Mouse (Mus musculus) neural tube, embryonic 14.5 days (tissue): ENCODE results near the gene Krt72. TPM values are rescaled to one million over a fixed set of nuclear protein-coding genes. Genes with fewer than 3 reads are reported as not detected.

Experiments used
- ATAC-seq: fragments of 200-750 bp; cut with Nextera tagmentation; 2 replicates; pipeline ENCODE4 v1.8.0; 2017; ENCODE audit warnings: low read depth, mild to moderate bottlenecking, moderate TSS enrichment, moderate library complexity
- H3K27ac ChIP-seq: fragments of 300-500 bp; sonication (generic); 2 replicates; pipeline ENCODE4 v1.5.1; 2014; ENCODE audit warnings: low read depth, mild to moderate bottlenecking, control low read depth, low read length, moderate library complexity, mixed read lengths
- H3K27me3 ChIP-seq: fragments of 300-500 bp; sonication (generic); 2 replicates; pipeline ENCODE4 v1.6.1; 2014; ENCODE audit warnings: low read length; ENCODE audit not compliant: control insufficient read depth, insufficient read depth
- H3K36me3 ChIP-seq: fragments of 300-500 bp; sonication (generic); 2 replicates; pipeline ENCODE4 v1.6.1; 2014; ENCODE audit warnings: low read length, mixed read lengths; ENCODE audit not compliant: control insufficient read depth, insufficient read depth
- H3K4me1 ChIP-seq: fragments of 300-500 bp; sonication (generic); 2 replicates; pipeline ENCODE4 v1.6.1; 2014; ENCODE audit warnings: low read length; ENCODE audit not compliant: control insufficient read depth, insufficient read depth
- H3K4me2 ChIP-seq: fragments of 300-500 bp; sonication (generic); 2 replicates; pipeline ENCODE4 v1.6.1; 2014; ENCODE audit warnings: mild to moderate bottlenecking, low read depth, low read length, control low read depth
- H3K4me3 ChIP-seq: fragments of 300-500 bp; sonication (generic); 2 replicates; pipeline ENCODE4 v1.5.1; 2014; ENCODE audit warnings: low read depth, low read length, control low read depth, mixed read lengths
- H3K9ac ChIP-seq: fragments of 300-500 bp; sonication (generic); replicated peaks from 2 replicates; pipeline ENCODE4 v1.6.1; 2014; ENCODE audit warnings: low read depth, mild to moderate bottlenecking, control low read depth, low read length, mixed read lengths
- H3K9me3 ChIP-seq: fragments of 300-500 bp; sonication (generic); 2 replicates; pipeline ENCODE4 v1.6.1; 2016; ENCODE audit warnings: low read length; ENCODE audit not compliant: control insufficient read depth
- WGBS: fragments of 180-500 bp; shearing (Covaris S2); extraction: QIAGEN DNeasy Blood & Tissue Kit; methylation state at CpG from one replicate; pipeline ENCODE4 v1.1.7; 2014; 5-methylcytosine and 5-hydroxymethylcytosine counted together
- polyA plus RNA-seq: library from polyadenylated mRNA; unstranded; fragments of >200 nt; fragmentation: Nextera tagmentation; extraction: Ambion mirVana; gene quantifications from 2 replicates; pipeline ENCODE4 v1.2.1, GENCODE M21; 2014

Krt72 gene
- polyA plus RNA-seq, 1 experiment from 2014 or later: not detected

DNA sequence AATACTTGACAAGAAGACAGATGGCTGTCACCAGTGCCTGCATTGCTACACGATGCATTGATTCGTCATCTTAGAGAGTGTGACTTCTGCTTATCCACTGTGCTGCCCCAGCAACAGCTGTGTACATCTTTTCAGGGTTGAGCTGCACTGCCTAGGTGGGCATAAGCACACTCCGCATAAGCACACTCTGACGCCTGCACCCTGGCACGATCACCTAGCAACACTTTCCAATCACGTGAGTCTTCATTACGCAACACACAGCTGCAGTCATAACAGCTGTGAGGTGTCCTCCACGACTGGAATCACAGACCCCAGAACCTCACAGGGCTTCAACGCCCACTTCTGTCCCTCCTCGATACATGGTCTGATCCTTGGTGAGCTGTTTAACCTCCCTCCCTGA lies 12.8 kb downstream of the Krt72 start:
- H3K27ac ChIP-seq: no peak overlapping the region
- H3K4me2 ChIP-seq: no peak overlapping the region
- no peak overlapping the region for H3K4me3 ChIP-seq
- no peaks in the 10 kb centered on the region for H3K27me3 ChIP-seq
- H3K4me1 ChIP-seq: no peaks in the 10 kb centered on the region
- H3K9me3 ChIP-seq: no peaks in the 10 kb centered on the region
- no peak for ATAC-seq
- WGBS: 82% methylated on average over 10 of the region's 10 CpGs
- no peak overlapping the region for H3K9ac ChIP-seq
- H3K36me3 ChIP-seq: no peaks in the 10 kb centered on the region

DNA sequence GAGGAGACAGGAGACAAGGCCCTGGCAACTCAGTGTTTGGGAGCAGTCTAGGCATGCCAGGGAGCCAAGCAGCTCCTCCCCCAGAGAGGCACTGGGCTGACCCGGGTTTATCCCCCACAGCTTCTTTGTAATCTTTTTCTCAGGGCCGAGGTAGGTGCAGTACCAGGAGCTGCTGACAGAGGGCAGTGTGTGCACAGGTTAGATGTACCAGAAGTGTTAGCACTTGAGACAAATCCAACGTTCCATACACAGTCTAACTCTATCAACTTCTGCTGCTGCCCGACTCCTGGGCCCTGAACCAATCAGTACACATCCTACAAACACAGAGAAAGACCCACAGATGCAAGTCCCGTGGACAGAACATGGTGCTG lies 13.6 kb downstream of the Krt72 start:
- no peaks in the 10 kb centered on the region for H3K27me3 ChIP-seq
- no peaks in the 10 kb centered on the region for H3K36me3 ChIP-seq
- H3K4me3 ChIP-seq: no peak overlapping the region
- peak; percentile 79; the same call in 1 of the 2 replicates for ATAC-seq
- H3K9ac ChIP-seq: no peak overlapping the region
- H3K4me2 ChIP-seq: no peak overlapping the region
- no peaks in the 10 kb centered on the region for H3K9me3 ChIP-seq
- WGBS: 12% methylated on average over 5 of the region's 5 CpGs
- no peak overlapping the region for H3K27ac ChIP-seq
- H3K4me1 ChIP-seq: no peaks in the 10 kb centered on the region

DNA sequence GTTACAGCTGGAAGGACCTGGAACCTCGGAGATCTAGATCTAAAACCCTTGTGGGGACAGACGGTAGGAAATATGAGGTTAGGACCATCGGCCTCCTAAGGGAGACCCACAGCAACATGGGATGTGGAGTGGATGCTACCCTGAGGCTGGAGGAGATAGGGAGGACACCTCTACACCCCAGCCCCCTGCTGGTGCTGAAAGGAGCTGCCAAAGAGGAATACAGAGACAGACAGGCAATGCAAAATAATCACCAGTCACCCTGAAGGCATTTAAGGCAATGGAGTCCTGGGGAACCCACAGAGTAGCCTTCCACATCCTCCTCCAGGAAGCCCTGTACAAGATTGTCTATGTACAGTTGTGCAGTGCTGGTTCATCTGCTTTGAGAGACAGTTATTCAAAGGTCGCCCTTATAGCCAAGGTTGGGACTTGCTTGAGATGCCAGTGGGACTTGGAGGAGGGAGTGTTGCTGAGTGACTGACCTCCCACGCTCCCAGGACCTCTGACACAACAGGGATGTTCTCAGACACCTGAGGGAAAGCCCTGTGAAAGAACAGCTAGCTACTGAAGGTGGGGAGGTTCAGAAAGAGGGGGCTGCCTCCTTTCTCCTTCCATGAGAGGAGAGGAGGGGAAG lies 14.1 kb downstream of the Krt72 start:
- no peak overlapping the region for H3K4me3 ChIP-seq
- no peak for ATAC-seq
- H3K4me1 ChIP-seq: no peaks in the 10 kb centered on the region
- H3K9me3 ChIP-seq: no peaks in the 10 kb centered on the region
- H3K27me3 ChIP-seq: no peaks in the 10 kb centered on the region
- 74% methylated on average over 5 of the region's 5 CpGs for WGBS
- no peaks in the 10 kb centered on the region for H3K36me3 ChIP-seq
- no peak overlapping the region for H3K9ac ChIP-seq
- H3K27ac ChIP-seq: no peak overlapping the region
- no peak overlapping the region for H3K4me2 ChIP-seq

DNA sequence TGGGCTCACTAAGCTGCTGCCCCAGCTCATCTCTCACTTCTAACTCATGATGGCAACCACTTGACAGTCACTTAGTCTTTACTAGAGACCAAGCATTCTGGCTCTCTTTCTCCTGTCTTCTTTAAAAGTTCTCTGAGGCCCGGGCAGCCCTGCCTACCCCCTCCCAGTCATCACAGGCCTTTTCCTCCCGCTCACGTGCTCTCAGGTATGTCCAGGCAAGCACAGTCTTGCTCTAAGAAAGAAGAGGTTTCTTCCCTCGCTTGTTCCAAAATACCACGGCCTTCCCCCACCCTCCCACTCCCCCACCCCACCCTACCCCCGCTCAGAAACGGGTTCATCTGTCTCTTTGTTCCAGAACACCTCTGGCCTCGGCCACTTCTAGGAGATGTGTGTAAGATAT lies 16.0 kb downstream of the Krt72 start:
- H3K27me3 ChIP-seq: no peaks in the 10 kb centered on the region
- H3K4me1 ChIP-seq: no peaks in the 10 kb centered on the region
- no peak for ATAC-seq
- H3K27ac ChIP-seq: no peak overlapping the region
- H3K4me3 ChIP-seq: no peak overlapping the region
- no peak overlapping the region for H3K9ac ChIP-seq
- no peak overlapping the region for H3K4me2 ChIP-seq
- no peaks in the 10 kb centered on the region for H3K9me3 ChIP-seq
- H3K36me3 ChIP-seq: no peaks in the 10 kb centered on the region
- WGBS: 66% methylated on average over 8 of the region's 8 CpGs

DNA sequence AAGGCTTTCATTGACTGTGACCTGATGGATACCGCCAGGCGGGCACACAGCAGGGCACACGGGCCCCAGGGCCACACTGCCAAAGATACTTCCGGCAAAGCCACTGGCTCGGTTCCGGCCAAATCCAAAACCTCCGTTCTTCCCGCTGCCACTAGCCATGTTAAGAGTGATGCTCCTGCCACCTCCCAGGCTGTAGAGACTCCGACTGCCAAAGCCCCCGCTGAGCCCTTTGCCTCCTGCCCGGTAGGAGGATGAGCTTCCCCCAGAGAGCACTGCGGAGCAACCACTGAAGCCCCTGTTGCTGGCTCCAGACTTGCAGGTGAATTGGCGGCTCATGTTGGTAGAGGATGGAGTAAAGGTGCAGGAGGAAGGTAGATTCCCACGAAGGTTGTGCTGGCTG lies 43.5 kb downstream of the Krt72 start, which contains the start of gene Krt71:
Krt71 (minus strand) TSS at position 399 of the 400 bp plus-strand sequence.
- no peaks in the 10 kb centered on the region for H3K4me1 ChIP-seq
- ATAC-seq: no peak
- H3K36me3 ChIP-seq: no peaks in the 10 kb centered on the region
- 53% methylated on average over 14 of the region's 14 CpGs for WGBS
- H3K9me3 ChIP-seq: no peaks in the 10 kb centered on the region
- H3K4me3 ChIP-seq: no peak within 1 kb of the TSS
- H3K27ac ChIP-seq: no peak within 1 kb of the TSS
- H3K27me3 ChIP-seq: no peaks in the 10 kb centered on the region
- H3K4me2 ChIP-seq: no peak within 1 kb of the TSS
- H3K9ac ChIP-seq: no peak within 1 kb of the TSS

DNA sequence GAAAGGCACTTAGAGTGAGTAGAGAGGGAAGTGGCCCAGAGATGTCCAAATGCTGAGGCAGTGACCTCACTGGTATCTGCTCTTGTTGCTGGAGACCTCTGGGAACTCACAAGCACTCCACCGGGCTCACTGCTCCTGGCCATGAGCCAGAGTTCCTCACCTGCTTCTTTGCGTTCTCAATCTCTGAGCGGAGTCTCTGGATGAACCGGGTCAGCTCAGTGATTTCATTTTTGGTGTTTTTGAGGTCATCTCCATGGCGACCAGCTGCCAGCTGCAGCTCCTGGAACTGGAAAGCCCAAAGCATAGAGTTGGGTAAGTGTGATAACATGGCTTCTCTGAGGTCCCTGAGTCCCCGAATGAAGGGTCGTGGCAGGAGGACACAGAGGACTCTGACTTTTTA lies 48.5 kb downstream of the Krt72 start:
- WGBS: 76% methylated on average over 7 of the region's 7 CpGs
- no peak for ATAC-seq
- H3K36me3 ChIP-seq: no peaks in the 10 kb centered on the region
- no peak overlapping the region for H3K4me2 ChIP-seq
- H3K4me3 ChIP-seq: no peak overlapping the region
- no peaks in the 10 kb centered on the region for H3K4me1 ChIP-seq
- H3K27ac ChIP-seq: no peak overlapping the region
- H3K9ac ChIP-seq: no peak overlapping the region
- no peaks in the 10 kb centered on the region for H3K27me3 ChIP-seq
- no peaks in the 10 kb centered on the region for H3K9me3 ChIP-seq

DNA sequence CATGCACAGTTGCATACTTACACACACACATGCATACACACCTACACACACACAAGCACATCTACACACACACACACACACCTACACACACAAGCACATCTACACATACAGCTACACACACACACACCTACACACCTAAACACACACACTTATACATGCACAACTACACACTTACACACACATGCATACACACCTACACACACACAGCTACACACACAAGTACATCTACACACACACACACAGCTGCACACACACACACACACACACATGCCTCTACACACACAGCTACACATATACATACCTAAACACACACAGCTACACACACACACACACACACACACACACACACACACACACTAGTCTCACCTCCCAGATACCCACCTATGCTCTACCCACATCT lies 55.6 kb downstream of the Krt72 start:
- no peak overlapping the region for H3K27ac ChIP-seq
- no peak overlapping the region for H3K4me3 ChIP-seq
- H3K9me3 ChIP-seq: no peaks in the 10 kb centered on the region
- no peak overlapping the region for H3K4me2 ChIP-seq
- H3K36me3 ChIP-seq: no peaks in the 10 kb centered on the region
- H3K4me1 ChIP-seq: no peaks in the 10 kb centered on the region
- no peaks in the 10 kb centered on the region for H3K27me3 ChIP-seq
- ATAC-seq: no peak
- H3K9ac ChIP-seq: no peak overlapping the region

Other genes with a start within 250 kb of the Krt72 start
- not detected in 2 replicates for gene Krt82, start 235.8 kb downstream of the Krt72 start, polyA plus RNA-seq
- 0.13 TPM in 2 replicates for gene Krt90, start 223.5 kb downstream of the Krt72 start, polyA plus RNA-seq
- gene Krt75, start 212.6 kb downstream of the Krt72 start, polyA plus RNA-seq: 0.08 TPM in 1 of 2 replicates, not detected in the other
- gene Gm5414, start 158.3 kb downstream of the Krt72 start, polyA plus RNA-seq: not detected in 2 replicates
- gene Gm5478, start 139.1 kb downstream of the Krt72 start, polyA plus RNA-seq: not detected in 2 replicates
- gene Krt6b, start 106.2 kb downstream of the Krt72 start, polyA plus RNA-seq: not detected in 2 replicates
- gene Krt6a, start 92.2 kb downstream of the Krt72 start, polyA plus RNA-seq: not detected in 2 replicates
- not detected in 2 replicates for gene Krt5, start 73.6 kb downstream of the Krt72 start, polyA plus RNA-seq
- 0.27 and 0.48 TPM in 2 replicates for gene Krt71, start 43.4 kb downstream of the Krt72 start, polyA plus RNA-seq
- 0.36 TPM in 2 replicates for gene Krt73, start 15.9 kb upstream of the Krt72 start, polyA plus RNA-seq
- gene Krt2, start 31.7 kb upstream of the Krt72 start, polyA plus RNA-seq: not detected in 2 replicates
- 8.3 and 12.3 TPM in 2 replicates for gene Krt1, start 64.3 kb upstream of the Krt72 start, polyA plus RNA-seq
- gene Krt77, start 83.2 kb upstream of the Krt72 start, polyA plus RNA-seq: 0.24 and 0.44 TPM in 2 replicates
- gene Krt76, start 106.5 kb upstream of the Krt72 start, polyA plus RNA-seq: not detected in 2 replicates
- gene Krt4, start 138.3 kb upstream of the Krt72 start, polyA plus RNA-seq: 0.09 and 0.12 TPM in 2 replicates
- 0.24 TPM in 2 replicates for gene Krt79, start 153.9 kb upstream of the Krt72 start, polyA plus RNA-seq
- gene Krt78, start 167.8 kb upstream of the Krt72 start, polyA plus RNA-seq: 0.08 TPM in 1 of 2 replicates, not detected in the other
- gene Krt8, start 218.0 kb upstream of the Krt72 start, polyA plus RNA-seq: 0.49 and 1.4 TPM in 2 replicates
- 0.61 and 0.75 TPM in 2 replicates for gene Krt18, start 241.7 kb upstream of the Krt72 start, polyA plus RNA-seq